Mouse (Mus musculus) hindbrain, embryonic 11.5 days (tissue): ENCODE data around the gene Mcl1. TPM values are rescaled to one million over a fixed set of nuclear protein-coding genes. Genes with fewer than 3 reads are reported as not detected.
A peak's percentile ranks its signal among the peaks of the same experiment; 100 is the strongest.
"Not testable (repeated sequence)": the region's sequence is repeated elsewhere in the genome, so short reads cannot be mapped to it uniquely, and the experiment has no call there.

Source experiments
- ATAC-seq: fragments of 200-750 bp; cut with Nextera tagmentation; 2 replicates; pipeline ENCODE4 v1.8.0; 2017; ENCODE audit warnings: mild to moderate bottlenecking, moderate TSS enrichment, moderate library complexity; ENCODE audit not compliant: low FRiP score
- DNase-seq: peaks from one replicate; pipeline ENCODE4 v3.0.0-alpha.2; 2015; ENCODE audit warnings: low spot score
- H3K27ac ChIP-seq: fragments of 300-500 bp; sonication (generic); 2 replicates; pipeline ENCODE4 v1.5.1; 2014; ENCODE audit warnings: mild to moderate bottlenecking, low read depth, low read length
- H3K27me3 ChIP-seq: fragments of 300-500 bp; sonication (generic); 2 replicates; pipeline ENCODE4 v1.6.1; 2014; ENCODE audit warnings: mild to moderate bottlenecking, low read length, moderate library complexity, mixed read lengths; ENCODE audit not compliant: control insufficient read depth, insufficient read depth
- H3K36me3 ChIP-seq: fragments of 300-500 bp; sonication (generic); 2 replicates; pipeline ENCODE4 v1.6.1; 2014; ENCODE audit warnings: mild to moderate bottlenecking, low read length, moderate library complexity, mixed read lengths; ENCODE audit not compliant: control insufficient read depth, insufficient read depth
- H3K4me1 ChIP-seq: fragments of 300-500 bp; sonication (generic); replicated peaks from 2 replicates; pipeline ENCODE4 v1.6.1; 2014; ENCODE audit warnings: low read length, mixed read lengths; ENCODE audit not compliant: control insufficient read depth, insufficient read depth
- H3K4me2 ChIP-seq: fragments of 300-500 bp; sonication (generic); replicated peaks from 2 replicates; pipeline ENCODE4 v1.6.1; 2014; ENCODE audit warnings: mild to moderate bottlenecking, low read depth, low read length
- H3K4me3 ChIP-seq: fragments of 300-500 bp; sonication (generic); 2 replicates; pipeline ENCODE4 v1.5.1; 2014; ENCODE audit warnings: low read depth, low read length
- H3K9ac ChIP-seq: fragments of 300-500 bp; sonication (generic); 2 replicates; pipeline ENCODE4 v1.6.1; 2014; ENCODE audit warnings: low read depth, low read length
- H3K9me3 ChIP-seq: fragments of 300-500 bp; sonication (generic); 2 replicates; pipeline ENCODE4 v1.6.1; 2016; ENCODE audit warnings: low read length; ENCODE audit not compliant: control insufficient read depth
- WGBS: fragments of 180-500 bp; shearing (Covaris S2); extraction: QIAGEN DNeasy Blood & Tissue Kit; methylation state at CpG from one replicate; pipeline ENCODE4 v1.1.7; 2014; 5-methylcytosine and 5-hydroxymethylcytosine counted together
- polyA plus RNA-seq: library from polyadenylated mRNA; unstranded; fragments of >200 nt; fragmentation: Nextera tagmentation; extraction: Ambion mirVana; gene quantifications from 2 replicates; pipeline ENCODE4 v1.2.1, GENCODE M21; 2014

The Mcl1 gene
- polyA plus RNA-seq, 1 experiment from 2014 or later, result 76.1 TPM

- Histone ChIP-seq H3K27me3 (peaks cover 4% of the 10 kb centered on the region), H3K27ac (no peak overlapping the region), H3K4me3 (no peak overlapping the region), H3K36me3 (no peaks in the 10 kb centered on the region), H3K9me3 (no peaks in the 10 kb centered on the region), H3K4me1 (peaks cover 7% of the 10 kb centered on the region), H3K9ac (no peak overlapping the region), H3K4me2 (no peak overlapping the region)
- 60% methylated on average over 2 of the region's 2 CpGs for WGBS
- ATAC-seq (no peak), DNase-seq (no peak)
Measured at GRCm38 (mm10) chr3:95689940-95690339, 31.4 kb downstream of the Mcl1 start.

GRCm38 (mm10) chr3:95690552-95690951 is 32.0 kb downstream of the Mcl1 start:
- H3K36me3 ChIP-seq, H3K4me2 ChIP-seq, H3K27me3 ChIP-seq, H3K9me3 ChIP-seq, ATAC-seq, H3K27ac ChIP-seq, H3K4me3 ChIP-seq, DNase-seq, H3K4me1 ChIP-seq, H3K9ac ChIP-seq: not testable (repeated sequence)
- WGBS, result 81% methylated on average over 2 of the region's 2 CpGs

GRCm38 (mm10) chr3:95692677-95693076 is 34.1 kb downstream of the Mcl1 start:
- DNase-seq (no peak), ATAC-seq (no peak)
- Histone ChIP-seq H3K27ac (no peak overlapping the region), H3K9me3 (no peaks in the 10 kb centered on the region), H3K27me3 (no peaks in the 10 kb centered on the region; the same call in 1 of the 2 replicates), H3K36me3 (no peaks in the 10 kb centered on the region), H3K9ac (no peak overlapping the region), H3K4me2 (no peak overlapping the region), H3K4me1 (peaks cover 4% of the 10 kb centered on the region; the same call in 1 of the 2 replicates), H3K4me3 (no peak overlapping the region)
- 86% methylated on average over 6 of the region's 6 CpGs for WGBS

GRCm38 (mm10) chr3:95693821-95694807 is 35.5 kb downstream of the Mcl1 start:
- Histone ChIP-seq H3K27me3 (no peaks in the 10 kb centered on the region), H3K4me3 (no peak overlapping the region), H3K36me3 (no peaks in the 10 kb centered on the region), H3K9ac (no peak overlapping the region), H3K4me1 (0 out of 2 replicates have a peak, but pooled peaks cover 3% of the 10 kb centered on the region), H3K4me2 (no peak overlapping the region), H3K27ac (no peak overlapping the region), H3K9me3 (no peaks in the 10 kb centered on the region)
- ATAC-seq (no peak), DNase-seq (no peak)
- WGBS, result 61% methylated on average over 11 of the region's 11 CpGs

GRCm38 (mm10) chr3:95694808-95695703 is 36.5 kb downstream of the Mcl1 start:
- no peak for ATAC-seq
- 90% methylated on average over 11 of the region's 11 CpGs for WGBS
- Histone ChIP-seq H3K9ac (no peak overlapping the region), H3K36me3 (no peaks in the 10 kb centered on the region), H3K27me3 (no peaks in the 10 kb centered on the region), H3K27ac (no peak overlapping the region), H3K4me3 (no peak overlapping the region), H3K9me3 (no peaks in the 10 kb centered on the region), H3K4me2 (no peak overlapping the region), H3K4me1 (0 out of 2 replicates have a peak, but pooled peaks cover 3% of the 10 kb centered on the region)
- DNase-seq, result no peak

GRCm38 (mm10) chr3:95695796-95696195 is 37.2 kb downstream of the Mcl1 start:
- 22% methylated on average over 3 of the region's 3 CpGs for WGBS
- Histone ChIP-seq H3K4me2 (no peak overlapping the region), H3K4me1 (0 out of 2 replicates have a peak, but pooled peaks cover 3% of the 10 kb centered on the region), H3K9ac (no peak overlapping the region), H3K36me3 (no peaks in the 10 kb centered on the region), H3K4me3 (no peak overlapping the region), H3K9me3 (no peaks in the 10 kb centered on the region), H3K27me3 (no peaks in the 10 kb centered on the region), H3K27ac (peak overlapping the region; percentile 45; the same call in 1 of the 2 replicates)
- DNase-seq (peak; percentile 30), ATAC-seq (no peak)

GRCm38 (mm10) chr3:95696360-95696759 is 37.8 kb downstream of the Mcl1 start:
- Histone ChIP-seq H3K4me2 (no peak overlapping the region), H3K9me3 (no peaks in the 10 kb centered on the region), H3K36me3 (no peaks in the 10 kb centered on the region), H3K4me1 (peaks cover 3% of the 10 kb centered on the region; the same call in 1 of the 2 replicates), H3K9ac (no peak overlapping the region), H3K4me3 (no peak overlapping the region), H3K27me3 (no peaks in the 10 kb centered on the region), H3K27ac (0 out of 2 replicates have a peak overlapping the region, but pooled peaks have one; percentile 45)
- ATAC-seq (no peak), DNase-seq (no peak)
- WGBS, result 9% methylated on average over 7 of the region's 7 CpGs

GRCm38 (mm10) chr3:95698286-95698685 is 39.7 kb downstream of the Mcl1 start:
- Histone ChIP-seq H3K9me3 (no peaks in the 10 kb centered on the region), H3K27ac (no peak overlapping the region), H3K4me1 (peaks cover 7% of the 10 kb centered on the region; the same call in 1 of the 2 replicates), H3K9ac (no peak overlapping the region), H3K4me3 (no peak overlapping the region), H3K4me2 (no peak overlapping the region), H3K36me3 (no peaks in the 10 kb centered on the region), H3K27me3 (no peaks in the 10 kb centered on the region)
- ATAC-seq (no peak), DNase-seq (no peak)
- 87% methylated on average over 4 of the region's 4 CpGs for WGBS
